Mouse (Mus musculus) cerebellum, adult 2 months (tissue): ENCODE results near the gene Lmx1b.

Experiments used
- CTCF ChIP-seq: fragments of 200-500 bp; IDR thresholded peaks from 2 replicates; pipeline ENCODE4 v1.5.1; 2011; ENCODE audit warnings: low read depth, mild to moderate bottlenecking, control low read depth, low read length, moderate library complexity, borderline replicate concordance; ENCODE audit not compliant: insufficient read depth
- POLR2A ChIP-seq: fragments of 200-500 bp; IDR thresholded peaks from 2 replicates; pipeline ENCODE4 v1.6.1; 2011; ENCODE audit warnings: low read length, control low read depth, borderline replicate concordance; ENCODE audit not compliant: insufficient read depth

DNA sequence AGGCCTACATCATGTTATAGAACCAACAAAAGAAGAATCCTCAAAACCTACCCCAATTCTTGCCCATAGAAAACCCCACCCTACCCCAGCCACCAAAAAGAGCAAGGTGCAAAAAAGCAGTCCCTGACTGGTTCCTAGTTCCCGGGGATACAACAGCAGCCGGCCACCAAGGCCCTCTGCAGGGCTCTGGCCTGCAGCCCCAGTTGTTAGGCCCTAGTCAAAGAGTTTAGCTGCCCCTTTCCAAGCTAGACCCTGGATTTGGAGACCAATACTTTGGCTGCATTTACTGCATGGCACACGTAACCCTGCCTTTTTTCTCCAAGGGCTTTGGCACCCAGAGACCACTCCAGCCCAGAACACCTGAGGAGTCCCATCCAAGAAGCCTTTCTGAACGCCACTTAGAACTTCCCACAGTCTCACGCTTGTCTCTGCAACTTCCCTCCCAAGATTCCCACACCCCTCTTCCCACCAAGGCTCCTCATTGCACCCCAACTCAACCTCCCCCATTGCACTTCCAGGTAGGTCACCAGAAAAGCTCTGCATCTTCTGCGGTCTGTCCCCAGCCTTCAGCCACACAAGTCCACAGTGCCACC lies 2.1 kb downstream of the Lmx1b start:
- TF ChIP-seq POLR2A, result no peak
- TF ChIP-seq CTCF, result no peak
